Mouse (Mus musculus) stomach, embryonic 16.5 days (tissue): ENCODE measurements around the gene Tmem186. TPM values are rescaled to one million over a fixed set of nuclear protein-coding genes. Genes with fewer than 3 reads are reported as not detected.

Experiments
- ATAC-seq: fragments of 200-750 bp; cut with Nextera tagmentation; 2 replicates; pipeline ENCODE4 v1.8.0; 2017; ENCODE audit warnings: moderate number of reproducible peaks, moderate TSS enrichment; ENCODE audit not compliant: insufficient read depth, low FRiP score
- H3K27ac ChIP-seq: fragments of 300-500 bp; sonication (generic); 2 replicates; pipeline ENCODE4 v1.5.1; 2014; ENCODE audit warnings: low read length
- H3K27me3 ChIP-seq: fragments of 300-500 bp; sonication (generic); 2 replicates; pipeline ENCODE4 v1.6.1; 2014; ENCODE audit warnings: low read length, control low read depth, mixed read lengths; ENCODE audit not compliant: control insufficient read depth, insufficient read depth
- H3K36me3 ChIP-seq: fragments of 300-500 bp; sonication (generic); 2 replicates; pipeline ENCODE4 v1.6.1; 2014; ENCODE audit warnings: low read length; ENCODE audit not compliant: control insufficient read depth, insufficient read depth
- H3K4me1 ChIP-seq: fragments of 300-500 bp; sonication (generic); 2 replicates; pipeline ENCODE4 v1.6.1; 2014; ENCODE audit warnings: low read length, control low read depth, mixed read lengths; ENCODE audit not compliant: control insufficient read depth, insufficient read depth
- H3K4me2 ChIP-seq: fragments of 300-500 bp; sonication (generic); 2 replicates; pipeline ENCODE4 v1.6.1; 2014; ENCODE audit warnings: low read depth, low read length, mixed read lengths
- H3K4me3 ChIP-seq: fragments of 300-500 bp; sonication (generic); replicated peaks from 2 replicates; pipeline ENCODE4 v1.5.1; 2014; ENCODE audit warnings: mild to moderate bottlenecking, low read length
- H3K9ac ChIP-seq: fragments of 300-500 bp; sonication (generic); 2 replicates; pipeline ENCODE4 v1.6.1; 2014; ENCODE audit warnings: low read length
- H3K9me3 ChIP-seq: fragments of 300-500 bp; sonication (generic); replicated peaks from 2 replicates; pipeline ENCODE4 v1.6.1; 2016; ENCODE audit warnings: low read length, control low read depth; ENCODE audit not compliant: control insufficient read depth
- whole genome bisulfite sequencing: fragments of 180-500 bp; shearing (Covaris S2); extraction: QIAGEN DNeasy Blood & Tissue Kit; methylation state at CpG from one replicate; pipeline ENCODE4 v1.1.7; 2014; 5-methylcytosine and 5-hydroxymethylcytosine counted together
- polyA plus RNA-seq: library from polyadenylated mRNA; unstranded; fragments of >200 nt; fragmentation: Nextera tagmentation; extraction: Ambion mirVana; gene quantifications from 2 replicates; pipeline ENCODE4 v1.2.1, GENCODE M21; 2015

Gene Tmem186
- 19.7 and 20.3 TPM in 2 replicates for polyA plus RNA-seq

- peak within 1 kb of the TSS; percentile 75 for H3K4me3 ChIP-seq
- no peaks in the 10 kb centered on the region for H3K9me3 ChIP-seq
- H3K4me1 ChIP-seq = peaks cover 16% of the 10 kb centered on the region
- peaks cover 4% of the 10 kb centered on the region; the same call in 1 of the 2 replicates for H3K36me3 ChIP-seq
- H3K9ac ChIP-seq = peak within 1 kb of the TSS; percentile 89
- H3K27ac ChIP-seq = peak within 1 kb of the TSS; percentile 89
- WGBS = under 1% methylated on average over 59 of the region's 59 CpGs
- peak within 1 kb of the TSS; percentile 93 for H3K4me2 ChIP-seq
- ATAC-seq = peak; percentile 93
- no peaks in the 10 kb centered on the region for H3K27me3 ChIP-seq
Measured at GRCm38 (mm10) chr16:8637217-8638051, at the start of gene Tmem186, which contains the start of gene Pmm2. Gene Tmem186, minus strand, starts transcription at chr16:8637712. Gene Pmm2, plus strand, starts transcription at chr16:8637674.

GRCm38 (mm10) chr16:8686871-8687535 is 49.5 kb upstream of the Tmem186 start:
- 68% methylated on average over 11 of the region's 11 CpGs for WGBS
- H3K4me2 ChIP-seq = no peak overlapping the region
- H3K27ac ChIP-seq = no peak overlapping the region

GRCm38 (mm10) chr16:8686121-8686870 is 48.8 kb upstream of the Tmem186 start:
- Histone ChIP-seq H3K36me3 (peaks cover 20% of the 10 kb centered on the region), H3K4me1 (peaks cover 13% of the 10 kb centered on the region; the same call in 1 of the 2 replicates), H3K9ac (no peak overlapping the region), H3K27me3 (no peaks in the 10 kb centered on the region), H3K9me3 (no peaks in the 10 kb centered on the region), H3K4me2 (no peak overlapping the region), H3K27ac (peak overlapping the region; percentile 20; the same call in 1 of the 2 replicates), H3K4me3 (no peak overlapping the region)
- 54% methylated on average over 7 of the region's 7 CpGs for WGBS
- peak; percentile 46; the same call in 1 of the 2 replicates for ATAC-seq

More at GRCm38 (mm10) chr16:8686871-8687535, 49.5 kb upstream of the Tmem186 start:
- Histone ChIP-seq H3K27me3 (no peaks in the 10 kb centered on the region), H3K9ac (no peak overlapping the region), H3K9me3 (no peaks in the 10 kb centered on the region), H3K36me3 (peaks cover 26% of the 10 kb centered on the region), H3K4me3 (no peak overlapping the region), H3K4me1 (peaks cover 13% of the 10 kb centered on the region; the same call in 1 of the 2 replicates)
- peak; percentile 79 for ATAC-seq

DNA sequence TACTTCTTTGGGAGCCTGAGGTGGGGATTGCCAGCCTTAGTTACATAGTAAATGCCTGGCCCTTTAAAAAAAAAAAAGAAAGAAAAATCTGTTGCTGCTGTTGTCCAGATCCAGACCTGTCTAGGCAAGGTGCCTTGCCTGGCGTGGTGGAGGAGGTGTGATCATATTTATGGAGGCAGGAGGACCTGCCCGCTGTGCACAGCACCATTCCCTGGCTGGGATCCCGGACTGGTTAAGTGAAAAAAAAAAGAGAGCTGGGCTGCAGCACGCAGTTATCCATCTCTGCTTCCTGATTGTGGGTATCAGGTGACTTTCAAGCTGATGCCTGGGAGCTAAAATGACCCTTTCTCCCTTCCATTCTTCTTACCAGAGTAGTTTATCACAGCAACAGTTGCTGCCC is 47.6 kb upstream of the Tmem186 start:
- no peak for ATAC-seq
- Histone ChIP-seq H3K9ac (no peak overlapping the region), H3K4me2 (no peak overlapping the region), H3K27ac (no peak overlapping the region), H3K36me3 (peaks cover 14% of the 10 kb centered on the region), H3K9me3 (no peaks in the 10 kb centered on the region), H3K4me1 (peaks cover 13% of the 10 kb centered on the region; the same call in 1 of the 2 replicates), H3K4me3 (no peak overlapping the region), H3K27me3 (no peaks in the 10 kb centered on the region)
- WGBS = 50% methylated on average over 4 of the region's 4 CpGs

DNA sequence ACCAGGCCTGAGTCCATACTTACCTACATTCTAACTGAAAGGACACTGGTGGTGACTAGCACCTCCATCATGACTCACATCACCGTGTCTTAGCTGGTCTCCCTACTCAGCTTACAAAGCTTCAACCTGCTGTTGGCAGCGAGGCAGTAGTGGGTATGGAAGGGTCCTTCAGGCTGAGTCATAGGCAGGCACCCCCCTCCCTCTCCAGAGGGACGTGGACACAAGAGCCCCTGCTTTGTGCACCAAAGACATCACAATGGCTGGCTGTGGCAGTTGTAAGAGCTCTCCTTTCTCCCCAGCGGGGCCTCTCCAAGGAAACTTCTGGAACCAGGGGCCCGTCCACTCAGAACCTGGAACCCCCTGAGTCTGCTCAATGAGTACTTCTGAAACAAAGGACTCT is 43.0 kb upstream of the Tmem186 start, which contains the start of gene Gm5767:
Gene Gm5767 (plus strand): TSS at position 301 of the 400 bp plus-strand sequence.
- whole genome bisulfite sequencing = 79% methylated on average over 5 of the region's 5 CpGs
- H3K36me3 ChIP-seq = no peaks in the 10 kb centered on the region
- H3K4me2 ChIP-seq = no peak within 1 kb of the TSS
- ATAC-seq = no peak
- H3K9me3 ChIP-seq = no peaks in the 10 kb centered on the region
- no peak within 1 kb of the TSS for H3K9ac ChIP-seq
- H3K4me3 ChIP-seq = no peak within 1 kb of the TSS
- H3K4me1 ChIP-seq = peaks cover 4% of the 10 kb centered on the region
- H3K27ac ChIP-seq = no peak within 1 kb of the TSS
- H3K27me3 ChIP-seq = no peaks in the 10 kb centered on the region

- Histone ChIP-seq H3K9me3 (no peaks in the 10 kb centered on the region), H3K36me3 (no peaks in the 10 kb centered on the region), H3K27me3 (no peaks in the 10 kb centered on the region), H3K4me3 (no peak overlapping the region), H3K4me2 (no peak overlapping the region), H3K9ac (no peak overlapping the region), H3K27ac (no peak overlapping the region), H3K4me1 (peaks cover 4% of the 10 kb centered on the region)
- no peak for ATAC-seq
- 73% methylated on average over 3 of the region's 3 CpGs for WGBS
Measured at GRCm38 (mm10) chr16:8679780-8680179, 42.3 kb upstream of the Tmem186 start.

DNA sequence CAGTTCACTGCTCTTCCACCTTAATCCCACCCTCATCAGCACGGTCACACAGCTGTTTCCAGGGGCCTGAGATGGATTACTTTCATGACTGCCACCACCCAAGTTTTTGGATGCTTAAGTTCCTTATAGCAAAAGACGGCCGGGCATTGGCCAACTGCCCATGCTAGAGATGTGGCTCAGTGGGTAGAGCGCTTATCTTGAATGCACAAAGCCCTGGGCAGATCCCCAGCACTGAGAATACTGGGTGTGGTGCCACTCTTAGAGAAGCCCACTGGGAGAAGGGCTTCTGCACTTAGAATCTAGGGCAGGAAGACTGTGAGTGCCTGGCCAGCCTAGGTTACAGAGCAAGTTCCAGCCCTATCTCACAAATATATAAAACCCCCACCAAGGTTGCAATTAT is 41.2 kb upstream of the Tmem186 start:
- Histone ChIP-seq H3K4me3 (no peak overlapping the region), H3K36me3 (no peaks in the 10 kb centered on the region), H3K27ac (no peak overlapping the region), H3K4me2 (no peak overlapping the region), H3K9me3 (no peaks in the 10 kb centered on the region), H3K27me3 (no peaks in the 10 kb centered on the region), H3K9ac (0 out of 2 replicates have a peak overlapping the region, but pooled peaks have one; percentile 2), H3K4me1 (peaks cover 4% of the 10 kb centered on the region)
- 71% methylated on average over 4 of the region's 4 CpGs for WGBS
- ATAC-seq = no peak

DNA sequence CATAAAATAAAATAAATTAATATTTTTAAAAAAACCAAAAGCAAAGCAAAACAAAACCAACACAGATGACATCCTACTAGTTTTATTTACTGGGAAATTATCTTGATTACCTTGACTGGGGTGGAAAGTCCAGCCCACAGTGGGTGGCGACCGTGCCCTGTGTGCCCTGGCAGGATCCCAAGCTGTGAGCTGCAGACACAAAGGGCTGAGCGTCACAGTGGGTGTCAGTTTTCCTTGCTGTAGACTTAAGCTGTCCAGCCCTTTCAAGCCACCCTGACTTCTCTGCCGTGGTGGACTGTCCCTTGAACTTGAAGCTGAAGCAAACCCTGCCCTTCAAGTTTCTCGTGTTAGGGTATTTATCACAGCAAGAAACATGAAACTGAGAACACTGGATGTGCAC is 40.5 kb upstream of the Tmem186 start:
- Histone ChIP-seq H3K4me1 (peaks cover 4% of the 10 kb centered on the region), H3K27me3 (no peaks in the 10 kb centered on the region), H3K36me3 (no peaks in the 10 kb centered on the region), H3K9ac (no peak overlapping the region), H3K4me3 (no peak overlapping the region), H3K9me3 (no peaks in the 10 kb centered on the region), H3K27ac (no peak overlapping the region), H3K4me2 (no peak overlapping the region)
- WGBS = 52% methylated on average over 5 of the region's 5 CpGs
- ATAC-seq = no peak
